Mouse (Mus musculus): Measurements from ENCODE around the gene Mllt6. TPM values are rescaled to one million over a fixed set of nuclear protein-coding genes. Genes with fewer than 3 reads are reported as not detected.

The Mllt6 gene
- polyA plus RNA-seq, 1 experiment: 48.7 TPM

DNA sequence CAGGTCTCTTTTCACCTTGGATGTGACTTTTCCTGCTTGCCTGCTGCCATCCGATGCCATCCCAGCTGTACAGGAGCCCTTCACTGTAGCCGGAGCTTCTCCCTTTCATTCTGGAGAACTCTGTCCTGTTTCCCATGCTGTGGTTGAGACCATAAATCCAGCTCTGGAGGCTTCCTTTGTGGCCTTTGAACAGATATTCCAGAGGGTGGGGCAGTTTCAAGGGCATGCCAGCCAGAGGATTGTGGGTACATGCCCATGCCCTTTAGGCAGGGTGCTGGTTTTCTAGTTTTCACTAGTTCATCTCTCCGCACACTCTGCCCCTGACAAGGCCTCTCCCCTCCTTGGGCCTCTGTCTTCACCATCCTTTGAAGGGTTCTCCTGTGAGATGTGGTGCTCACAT is 23.8 kb downstream of the Mllt6 start:
- H3K4me1 ChIP-seq (ENCODE audit: control insufficient read depth, insufficient read depth, low read length): peaks cover 27% of the 10 kb centered on the region
- H3K27ac ChIP-seq (ENCODE audit: insufficient read depth, low read depth, low read length): no peak overlapping the region
- no peak for TF ChIP-seq CTCF (IDR thresholded peaks at IDR 0.05; ENCODE audit: low read depth, low read length)
- TF ChIP-seq POLR2A (IDR thresholded peaks at IDR 0.05; ENCODE audit: borderline replicate concordance, low read depth, low read length): no peak
- H3K4me3 ChIP-seq (ENCODE audit: insufficient read depth, low read length): no peak overlapping the region

DNA sequence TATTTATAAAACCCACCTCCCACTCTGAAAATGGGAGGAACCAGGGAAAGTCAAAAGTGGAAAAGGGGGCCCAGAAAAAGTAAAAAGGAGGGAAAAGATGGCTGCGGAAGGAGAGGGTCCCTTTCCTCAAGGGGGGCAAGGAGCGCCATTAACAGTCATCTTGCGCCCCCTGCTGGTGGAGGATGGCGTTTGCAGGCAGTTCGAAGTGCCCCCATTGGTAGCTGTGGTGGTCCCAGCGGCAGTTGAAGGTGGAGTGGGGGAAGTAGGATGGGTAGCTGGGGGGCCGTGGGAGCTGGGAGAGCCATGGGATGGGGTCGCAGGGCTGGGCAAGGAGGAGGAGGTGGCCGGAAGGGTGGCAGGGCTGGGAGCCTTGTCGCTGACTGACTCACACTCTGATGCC is 26.6 kb downstream of the Mllt6 start:
- H3K4me3 ChIP-seq (ENCODE audit: insufficient read depth, low read length): no peak overlapping the region

DNA sequence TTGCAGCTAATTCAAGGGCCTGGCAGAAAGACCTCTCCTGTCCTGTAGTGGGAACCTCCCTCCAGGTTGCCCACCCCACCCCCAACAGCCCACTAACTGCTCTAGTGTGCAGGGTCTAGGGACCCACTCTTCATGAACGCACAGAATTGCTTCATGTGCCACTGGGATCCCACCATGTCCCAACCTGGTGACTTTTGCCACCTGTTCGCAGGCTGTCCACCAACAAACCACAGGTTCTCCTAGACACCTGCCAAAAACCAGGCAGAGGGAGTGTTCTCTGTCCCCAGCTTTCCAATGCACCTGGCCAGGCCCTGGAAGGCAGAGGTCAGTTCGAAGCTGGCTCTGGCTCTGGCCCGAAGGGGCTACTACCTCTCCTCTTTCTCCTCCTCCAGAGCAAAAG is 31.2 kb downstream of the Mllt6 start:
- no peak overlapping the region for H3K4me3 ChIP-seq (ENCODE audit: insufficient read depth, low read length)
- no peak for TF ChIP-seq POLR2A (IDR thresholded peaks at IDR 0.05; ENCODE audit: borderline replicate concordance, low read depth, low read length)
- no peak for TF ChIP-seq CTCF (IDR thresholded peaks at IDR 0.05; ENCODE audit: low read depth, low read length)
- no peak overlapping the region for H3K27ac ChIP-seq (ENCODE audit: insufficient read depth, low read depth, low read length)
- H3K4me1 ChIP-seq (ENCODE audit: control insufficient read depth, insufficient read depth, low read length): peaks cover 4% of the 10 kb centered on the region; the same call in 1 of the 2 replicates

More for the DNA sequence above, 26.6 kb downstream of the Mllt6 start:
- Histone ChIP-seq H3K27ac (ENCODE audit: insufficient read depth, low read depth, low read length) (no peak overlapping the region), H3K4me1 (ENCODE audit: control insufficient read depth, insufficient read depth, low read length) (peaks cover 15% of the 10 kb centered on the region)
- TF ChIP-seq POLR2A (IDR thresholded peaks at IDR 0.05; ENCODE audit: borderline replicate concordance, low read depth, low read length) (no peak), CTCF (IDR thresholded peaks at IDR 0.05; ENCODE audit: low read depth, low read length) (peak; percentile 99)

DNA sequence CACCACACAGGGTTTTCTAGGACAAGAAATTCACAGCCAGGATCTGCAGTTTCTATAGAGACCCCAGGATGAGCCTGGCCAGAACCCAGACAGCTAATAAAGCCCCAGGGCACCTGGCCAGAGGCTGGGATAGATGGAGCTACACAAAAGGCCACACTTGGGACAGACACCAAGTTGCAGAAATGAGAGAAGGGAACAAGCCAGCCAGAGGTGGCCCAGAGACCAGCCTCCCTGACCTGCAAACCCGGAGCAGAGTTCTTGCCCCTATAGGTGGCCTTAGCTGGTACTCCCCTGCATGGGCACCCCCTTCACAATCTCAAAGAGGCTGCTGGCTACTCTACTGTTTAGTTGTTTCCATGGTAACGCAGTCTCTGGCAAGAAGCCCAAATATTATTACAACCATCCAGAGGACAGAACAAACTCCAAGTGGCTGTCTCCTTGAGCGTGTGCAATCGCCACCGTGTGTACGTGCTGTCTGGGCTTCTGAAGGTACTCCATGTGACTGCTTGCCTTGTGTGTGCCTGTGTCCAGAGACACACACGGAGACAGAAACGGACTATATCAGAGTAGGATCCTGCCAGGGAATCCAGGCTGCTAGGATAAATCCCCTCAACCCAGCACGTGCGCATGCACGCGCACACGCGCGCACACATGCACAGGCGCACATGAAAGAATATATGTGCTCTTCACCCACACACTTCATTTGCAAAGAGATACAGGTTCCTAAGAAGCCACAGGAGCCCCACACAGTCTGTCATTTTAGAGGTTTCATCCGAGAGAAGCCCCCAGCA is 31.9 kb downstream of the Mllt6 start:
- H3K27ac ChIP-seq (ENCODE audit: insufficient read depth, low read depth, low read length): no peak overlapping the region
- H3K4me1 ChIP-seq (ENCODE audit: control insufficient read depth, insufficient read depth, low read length): peaks cover 4% of the 10 kb centered on the region; the same call in 1 of the 2 replicates
- TF ChIP-seq CTCF (IDR thresholded peaks at IDR 0.05; ENCODE audit: low read depth, low read length): no peak
- TF ChIP-seq POLR2A (IDR thresholded peaks at IDR 0.05; ENCODE audit: borderline replicate concordance, low read depth, low read length): no peak
- no peak overlapping the region for H3K4me3 ChIP-seq (ENCODE audit: insufficient read depth, low read length)

DNA sequence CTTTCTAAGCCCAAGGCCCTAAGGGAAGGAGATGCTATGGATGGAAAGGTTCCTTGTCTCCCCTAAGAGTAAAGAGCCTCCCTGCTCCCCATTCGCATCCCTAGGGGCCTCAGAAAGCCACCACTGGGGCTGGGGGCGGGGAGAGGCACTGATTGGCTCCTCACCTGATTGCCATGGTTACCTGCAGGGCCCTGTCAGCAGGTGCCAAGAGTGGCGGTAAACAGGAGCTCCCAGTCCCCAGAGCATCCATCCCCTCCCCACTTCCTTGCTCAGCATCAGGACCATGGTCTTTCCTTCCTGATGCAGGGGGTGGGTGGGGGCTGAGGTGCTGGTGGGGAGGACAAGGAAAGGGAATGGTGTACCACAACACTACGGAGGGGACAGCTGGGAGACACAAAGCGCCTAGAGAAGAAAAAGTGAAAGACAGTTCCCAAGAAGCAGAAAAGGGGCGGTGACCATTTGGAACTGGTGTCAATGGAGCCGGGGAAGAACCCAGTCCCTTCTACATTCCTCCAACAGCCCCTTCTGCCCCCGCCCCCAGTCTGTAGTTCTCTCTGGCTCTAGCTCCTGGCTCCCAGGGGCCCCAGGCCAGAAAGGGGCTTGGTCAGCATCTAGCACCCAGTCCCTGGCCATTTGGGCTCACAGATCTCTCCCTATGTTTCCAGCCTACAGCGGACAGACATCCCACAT is 32.6 kb downstream of the Mllt6 start:
- H3K4me3 ChIP-seq (ENCODE audit: insufficient read depth, low read length): no peak overlapping the region
- no peak overlapping the region for H3K27ac ChIP-seq (ENCODE audit: insufficient read depth, low read depth, low read length)
- TF ChIP-seq POLR2A (IDR thresholded peaks at IDR 0.05; ENCODE audit: borderline replicate concordance, low read depth, low read length) (no peak), CTCF (IDR thresholded peaks at IDR 0.05; ENCODE audit: low read depth, low read length) (no peak)
- peaks cover 5% of the 10 kb centered on the region; the same call in 1 of the 2 replicates for H3K4me1 ChIP-seq (ENCODE audit: control insufficient read depth, insufficient read depth, low read length)

DNA sequence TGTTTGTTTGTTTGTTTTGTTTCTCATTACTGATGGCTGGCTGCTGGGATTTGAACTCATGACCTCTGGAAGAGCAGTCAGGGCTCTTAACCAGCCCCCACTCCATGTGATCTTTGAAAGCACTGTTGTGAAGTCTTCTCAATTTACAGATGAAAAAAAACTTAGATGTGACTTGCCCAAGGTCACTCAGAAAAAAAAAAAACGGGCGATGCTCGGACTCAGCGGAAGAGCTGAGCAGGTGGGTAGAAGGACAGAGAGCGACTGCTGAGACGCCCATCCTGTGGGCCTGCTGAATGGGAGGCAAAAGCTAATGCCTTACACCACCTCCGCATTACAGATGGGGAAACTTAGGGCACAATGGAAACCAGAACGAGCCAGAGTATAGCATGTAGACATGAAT is 33.5 kb downstream of the Mllt6 start:
- no peak overlapping the region for H3K27ac ChIP-seq (ENCODE audit: insufficient read depth, low read depth, low read length)
- no peak overlapping the region for H3K4me3 ChIP-seq (ENCODE audit: insufficient read depth, low read length)
- TF ChIP-seq CTCF (IDR thresholded peaks at IDR 0.05; ENCODE audit: low read depth, low read length): no peak
- no peak for TF ChIP-seq POLR2A (IDR thresholded peaks at IDR 0.05; ENCODE audit: borderline replicate concordance, low read depth, low read length)
- H3K4me1 ChIP-seq (ENCODE audit: control insufficient read depth, insufficient read depth, low read length): peaks cover 13% of the 10 kb centered on the region

DNA sequence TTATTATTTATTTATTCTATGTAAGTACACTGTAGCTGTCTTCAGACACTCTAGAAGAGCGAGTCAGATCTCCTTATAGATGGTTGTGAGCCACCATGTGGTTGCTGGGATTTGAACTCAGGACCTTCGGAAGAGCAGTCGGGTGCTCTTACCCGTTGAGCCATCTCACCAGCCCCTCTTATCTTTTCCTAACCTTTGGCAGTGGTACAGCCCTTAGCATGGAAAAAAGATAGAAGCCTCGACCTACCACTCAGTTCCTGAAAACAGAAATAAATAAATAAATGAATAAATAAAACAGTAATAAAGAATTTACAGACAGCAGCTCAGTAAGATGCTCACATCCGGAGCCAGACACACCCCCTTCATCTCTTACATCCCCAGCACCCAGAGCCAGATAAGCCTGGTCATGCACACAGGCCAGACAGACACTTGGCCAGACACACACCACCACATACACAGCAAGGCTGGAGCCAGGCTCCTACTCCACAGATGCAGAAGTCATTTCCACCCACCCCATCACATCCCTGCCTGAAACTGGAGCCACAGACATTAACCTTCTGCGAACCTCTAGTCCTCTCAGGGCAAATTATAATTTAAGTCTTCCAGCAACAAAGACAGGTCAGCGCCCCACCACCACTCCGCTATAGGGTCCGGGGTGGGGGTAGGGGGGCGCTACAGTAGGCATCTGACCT is 34.1 kb downstream of the Mllt6 start:
- H3K4me1 ChIP-seq (ENCODE audit: control insufficient read depth, insufficient read depth, low read length): peaks cover 18% of the 10 kb centered on the region
- H3K4me3 ChIP-seq (ENCODE audit: insufficient read depth, low read length): no peak overlapping the region
- TF ChIP-seq POLR2A (IDR thresholded peaks at IDR 0.05; ENCODE audit: borderline replicate concordance, low read depth, low read length) (no peak), CTCF (IDR thresholded peaks at IDR 0.05; ENCODE audit: low read depth, low read length) (no peak)
- H3K27ac ChIP-seq (ENCODE audit: insufficient read depth, low read depth, low read length): no peak overlapping the region

DNA sequence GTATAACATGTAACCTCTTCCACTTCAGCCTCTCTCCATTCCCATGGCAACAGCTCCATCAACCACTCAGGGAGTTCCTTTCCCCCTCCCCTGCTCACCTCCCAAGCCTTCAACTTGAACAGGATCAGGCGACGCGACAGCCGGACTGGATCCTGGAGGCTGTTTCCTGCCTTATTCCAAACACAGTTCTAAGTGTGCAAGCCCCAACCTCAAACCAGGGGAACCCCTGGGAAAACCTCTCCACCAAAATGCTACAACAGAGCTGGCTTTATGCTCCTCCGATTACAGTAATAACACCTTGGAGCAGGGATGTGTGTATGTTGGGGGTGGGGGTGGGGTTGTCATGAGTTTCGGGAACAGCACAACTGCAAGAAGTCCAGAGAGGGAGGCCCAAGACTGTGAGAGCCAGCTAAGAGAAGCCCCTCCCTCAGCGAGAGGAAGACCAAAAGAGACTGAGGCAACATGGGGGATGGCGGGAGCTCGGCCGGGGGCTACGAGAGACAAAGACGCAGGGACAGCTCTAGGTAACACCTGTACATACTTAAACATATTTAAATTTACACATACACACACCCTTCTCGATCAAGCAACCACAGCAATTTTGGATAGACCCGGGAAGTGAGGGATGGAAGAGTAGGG is 34.8 kb downstream of the Mllt6 start:
- peaks cover 18% of the 10 kb centered on the region for H3K4me1 ChIP-seq (ENCODE audit: control insufficient read depth, insufficient read depth, low read length)
- peak overlapping the region; percentile 64 for H3K4me3 ChIP-seq (ENCODE audit: insufficient read depth, low read length)
- TF ChIP-seq POLR2A (IDR thresholded peaks at IDR 0.05; ENCODE audit: borderline replicate concordance, low read depth, low read length) (no peak), CTCF (IDR thresholded peaks at IDR 0.05; ENCODE audit: low read depth, low read length) (no peak)
- no peak overlapping the region for H3K27ac ChIP-seq (ENCODE audit: insufficient read depth, low read depth, low read length)
